Mouse (Mus musculus) small intestine, adult 2 months (tissue): ENCODE results near the gene Grip2.

ENCODE experiments used
- CTCF ChIP-seq: fragments of 200-500 bp; IDR thresholded peaks from 2 replicates; pipeline ENCODE4 v1.5.1; 2012; ENCODE audit warnings: low read depth, mild to moderate bottlenecking, control low read depth, inconsistent platforms, low read length, moderate library complexity, mixed read lengths; ENCODE audit not compliant: insufficient replicate concordance, insufficient read length; ENCODE audit errors: extremely low read depth
- POLR2A ChIP-seq: fragments of 200-500 bp; IDR thresholded peaks from 2 replicates; pipeline ENCODE4 v1.6.1; 2012; ENCODE audit warnings: low read depth, mild to moderate bottlenecking, control low read depth, inconsistent platforms, low read length, moderate library complexity

GRCm38 (mm10) chr6:91742466-91742865 lies 84.6 kb downstream of the Grip2 start:
- TF ChIP-seq POLR2A: no peak
- no peak for TF ChIP-seq CTCF
